Mouse (Mus musculus) myocyte (in vitro differentiated cells): Measurements from ENCODE around the gene Adprh. TPM values are rescaled to one million over a fixed set of nuclear protein-coding genes. Genes with fewer than 3 reads are reported as not detected.

Experiments used
- H3K27me3 ChIP-seq: one replicate; pipeline ENCODE4 v1.6.1; 2011; ENCODE audit not compliant: control insufficient read depth, insufficient read depth, insufficient read length
- H3K36me3 ChIP-seq: one replicate; pipeline ENCODE4 v1.6.1; 2011; ENCODE audit not compliant: control insufficient read depth, insufficient read depth
- H3K4me2 ChIP-seq: one replicate; pipeline ENCODE4 v1.6.1; 2011; ENCODE audit warnings: low read depth, control low read depth
- H3K4me3 ChIP-seq: one replicate; pipeline ENCODE4 v1.5.1; 2011; ENCODE audit warnings: mild to moderate bottlenecking, control low read depth, moderate library complexity
- H3K79me2 ChIP-seq: one replicate; pipeline ENCODE4 v1.6.1; 2011; ENCODE audit not compliant: control insufficient read depth, insufficient read depth
- H3ac ChIP-seq: one replicate; pipeline ENCODE4 v1.6.1; 2011; ENCODE audit not compliant: control insufficient read depth, insufficient read length
- CEBPB ChIP-seq: IDR thresholded peaks from 2 replicates; pipeline ENCODE4 v1.6.1; 2011; ENCODE audit warnings: mild to moderate bottlenecking, moderate library complexity; ENCODE audit not compliant: poor library complexity, insufficient read depth, severe bottlenecking
- E2F4 ChIP-seq: IDR thresholded peaks from one replicate; pipeline ENCODE4 v1.6.1; 2011; ENCODE audit warnings: mild to moderate bottlenecking, control low read depth, moderate library complexity; ENCODE audit not compliant: insufficient read depth
- MAX ChIP-seq: IDR thresholded peaks from one replicate; pipeline ENCODE4 v1.6.1; 2011; ENCODE audit warnings: low read depth, mild to moderate bottlenecking, control low read depth
- MYOD1 ChIP-seq, 3 experiments: IDR thresholded peaks; one replicate each; pipeline ENCODE4 v1.6.1; 2011; ENCODE audit warnings: control low read depth in 2 of 3, low read depth in 2 of 3, mild to moderate bottlenecking in 2 of 3, moderate library complexity in 1 of 3; ENCODE audit not compliant: insufficient read length in 2 of 3, control insufficient read depth in 1 of 3
- MYOG ChIP-seq, 3 experiments: IDR thresholded peaks; one replicate each; pipeline ENCODE4 v1.6.1; 2011; ENCODE audit warnings: control low read depth in 2 of 3, low read depth in 2 of 3, mild to moderate bottlenecking in 2 of 3; ENCODE audit not compliant: insufficient read length in 2 of 3, control insufficient read depth in 1 of 3, insufficient read depth in 1 of 3
- POLR2A ChIP-seq: IDR thresholded peaks from one replicate; pipeline ENCODE4 v1.6.1; 2011; ENCODE audit warnings: low read depth, mild to moderate bottlenecking, control low read depth, moderate library complexity; ENCODE audit not compliant: insufficient read length
- POLR2AphosphoS2 ChIP-seq: IDR thresholded peaks from one replicate; pipeline ENCODE4 v1.6.1; 2011; ENCODE audit warnings: low read depth, control low read depth; ENCODE audit not compliant: insufficient read length
- REST ChIP-seq: IDR thresholded peaks from one replicate; pipeline ENCODE4 v1.6.1; 2011; ENCODE audit warnings: mild to moderate bottlenecking, control low read depth, moderate library complexity; ENCODE audit not compliant: insufficient read depth, insufficient read length
- SRF ChIP-seq: IDR thresholded peaks from one replicate; pipeline ENCODE4 v1.6.1; 2011; ENCODE audit warnings: low read depth; ENCODE audit not compliant: control insufficient read depth, insufficient read length
- TCF12 ChIP-seq: IDR thresholded peaks from one replicate; pipeline ENCODE4 v1.6.1; 2011; ENCODE audit warnings: mild to moderate bottlenecking, control low read depth; ENCODE audit not compliant: poor library complexity, insufficient read depth, severe bottlenecking
- TCF3 ChIP-seq: IDR thresholded peaks from one replicate; pipeline ENCODE4 v1.6.1; 2011; ENCODE audit warnings: low read depth, control low read depth; ENCODE audit not compliant: insufficient read length
- USF1 ChIP-seq: IDR thresholded peaks from one replicate; pipeline ENCODE4 v1.6.1; 2011; ENCODE audit warnings: low read depth, mild to moderate bottlenecking, control low read depth, moderate library complexity
- polyA plus RNA-seq: library from polyadenylated mRNA; unstranded; fragments of >200 nt; fragmentation: generic; extraction: Trizol; gene quantifications from one replicate; pipeline ENCODE4 v1.2.1, GENCODE M21; 2012; ENCODE audit warnings: missing spikeins

Adprh gene
- 124 TPM for polyA plus RNA-seq

GRCm38 (mm10) chr16:38452442-38453202 lies at the start of gene Adprh:
Adprh (minus strand) TSS chr16:38452703.
- Histone ChIP-seq H3K4me2 (peak within 1 kb of the TSS; percentile 87), H3K4me3 (peak within 1 kb of the TSS; percentile 82), H3K27me3 (no peaks in the 10 kb centered on the region), H3ac (peak within 1 kb of the TSS; percentile 59), H3K79me2 (peaks cover 19% of the 10 kb centered on the region), H3K36me3 (peaks cover 28% of the 10 kb centered on the region)
- TF ChIP-seq POLR2AphosphoS2 (peak; percentile 96), REST (peak; percentile 44), POLR2A (peak; percentile 97), SRF (peak; percentile 48), MYOG (IDR thresholded peaks at IDR 0.05; ENCODE audit: control insufficient read depth in 1 of 3, insufficient read depth in 1 of 3, insufficient read length in 2 of 3, low read depth in 2 of 3) (peak in 1 of 3 experiments; percentile 38), TCF12 (no peak), MAX (no peak), E2F4 (peak; percentile 2)

DNA sequence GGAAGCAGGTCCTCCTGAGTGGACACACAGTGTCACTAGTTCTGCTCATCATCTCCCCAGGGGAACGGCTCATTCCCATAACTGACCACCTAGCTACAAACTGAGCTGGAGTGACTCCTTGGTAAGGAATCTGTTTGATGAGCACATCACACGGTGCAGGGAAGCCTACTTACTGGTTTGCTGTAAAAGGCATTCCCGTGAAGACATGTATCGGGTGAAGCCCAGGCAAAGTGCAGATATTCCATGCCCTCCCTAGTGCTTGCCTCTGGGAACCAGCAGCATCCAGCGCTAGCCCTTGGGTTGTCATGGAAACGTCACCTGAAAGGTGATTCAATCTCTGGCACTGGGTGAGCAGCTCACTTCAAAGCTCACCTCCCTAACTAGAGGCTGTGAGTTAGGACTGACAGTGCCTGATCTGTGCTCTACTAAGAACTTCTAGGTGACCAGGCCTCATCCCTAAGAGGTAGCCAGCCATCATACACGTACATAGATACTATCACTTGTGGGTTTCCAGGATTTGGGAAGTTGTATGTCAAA lies 44.2 kb upstream of the Adprh start:
- Histone ChIP-seq H3K27me3 (no peaks in the 10 kb centered on the region), H3K4me3 (no peak overlapping the region), H3K36me3 (peaks cover 46% of the 10 kb centered on the region), H3K79me2 (no peaks in the 10 kb centered on the region), H3ac (no peak overlapping the region), H3K4me2 (no peak overlapping the region)
- TF ChIP-seq POLR2AphosphoS2, result peak; percentile 82
- no peak for TF ChIP-seq MYOG (IDR thresholded peaks at IDR 0.05; ENCODE audit: control insufficient read depth in 1 of 3, insufficient read depth in 1 of 3, insufficient read length in 2 of 3, low read depth in 2 of 3)

DNA sequence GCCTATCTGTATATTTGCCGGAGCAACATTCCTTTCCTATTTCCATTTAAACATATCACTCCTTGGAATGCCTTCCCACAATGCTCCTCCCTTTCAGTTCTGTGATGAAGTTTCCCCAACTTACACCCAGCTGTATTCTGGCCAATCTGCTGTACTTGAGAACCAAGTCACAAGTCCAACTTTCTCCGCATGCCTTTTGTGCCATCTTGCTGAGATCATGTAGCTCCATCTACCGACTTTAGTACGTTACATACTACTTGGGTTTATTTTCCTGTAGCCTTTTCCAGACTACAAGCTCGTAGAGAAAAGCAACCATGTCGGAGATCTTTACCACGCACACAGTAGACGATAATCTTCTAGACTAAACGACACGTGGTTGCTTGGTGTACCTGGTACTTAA lies 41.4 kb upstream of the Adprh start:
- no peak overlapping the region for H3K4me2 ChIP-seq
- no peaks in the 10 kb centered on the region for H3K79me2 ChIP-seq
- H3K36me3 ChIP-seq, result peaks cover 41% of the 10 kb centered on the region
- no peaks in the 10 kb centered on the region for H3K27me3 ChIP-seq
- TF ChIP-seq CEBPB, result no peak
- TF ChIP-seq POLR2AphosphoS2, result peak; percentile 32
- H3K4me3 ChIP-seq, result no peak overlapping the region
- H3ac ChIP-seq, result no peak overlapping the region

GRCm38 (mm10) chr16:38492551-38492950 lies 40.0 kb upstream of the Adprh start:
- Histone ChIP-seq H3ac (no peak overlapping the region), H3K4me3 (no peak overlapping the region), H3K4me2 (no peak overlapping the region), H3K27me3 (no peaks in the 10 kb centered on the region), H3K36me3 (peaks cover 35% of the 10 kb centered on the region), H3K79me2 (no peaks in the 10 kb centered on the region)
- TF ChIP-seq MAX, result no peak
- TF ChIP-seq SRF, result no peak
- TF ChIP-seq POLR2AphosphoS2, result no peak
- TF ChIP-seq E2F4, result no peak
- TF ChIP-seq POLR2A, result no peak
- no peak for TF ChIP-seq MYOG (IDR thresholded peaks at IDR 0.05; ENCODE audit: control insufficient read depth in 1 of 3, insufficient read depth in 1 of 3, insufficient read length in 2 of 3, low read depth in 2 of 3)
- TF ChIP-seq TCF12, result no peak
- no peak for TF ChIP-seq USF1
- TF ChIP-seq CEBPB, result no peak
- no peak for TF ChIP-seq TCF3
- TF ChIP-seq REST, result no peak
- TF ChIP-seq MYOD1 (IDR thresholded peaks at IDR 0.05; ENCODE audit: control insufficient read depth in 1 of 3, insufficient read length in 2 of 3, low read depth in 2 of 3), result no peak

DNA sequence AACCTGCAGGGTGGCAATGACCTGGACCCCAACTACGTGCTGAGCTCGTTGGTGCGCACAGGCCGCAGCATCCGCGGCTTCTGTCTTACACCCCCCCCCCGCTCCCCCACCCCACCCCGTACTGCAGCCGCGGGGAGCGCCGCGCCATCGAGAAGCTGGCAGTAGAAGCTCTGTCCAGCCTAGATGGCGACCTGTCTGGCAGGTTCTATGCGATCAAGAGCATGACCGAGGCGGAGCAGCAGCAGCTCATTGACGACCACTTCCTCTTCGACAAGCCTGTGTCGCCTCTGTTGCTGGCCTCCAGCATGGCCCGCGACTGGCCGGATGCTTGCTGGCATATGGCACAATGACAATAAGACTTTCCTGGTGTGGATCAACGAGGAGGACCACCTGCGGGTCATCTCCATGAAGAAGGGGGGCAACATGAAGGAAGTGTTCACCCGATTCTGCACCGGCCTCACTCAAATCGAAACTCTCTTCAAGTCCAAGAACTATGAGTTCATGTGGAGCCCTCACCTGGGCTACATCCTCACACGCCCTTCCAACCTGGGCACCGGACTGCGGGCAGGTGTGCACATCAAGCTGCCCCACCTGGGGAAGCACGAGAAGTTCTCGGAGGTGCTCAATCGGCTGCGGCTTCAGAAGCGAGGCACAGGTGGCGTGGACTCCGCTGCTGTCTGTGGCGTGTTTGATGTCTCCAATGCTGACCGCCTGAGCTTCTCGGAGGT lies 31.2 kb upstream of the Adprh start:
- Histone ChIP-seq H3ac (no peak overlapping the region), H3K79me2 (no peaks in the 10 kb centered on the region), H3K4me2 (no peak overlapping the region), H3K36me3 (peaks cover 30% of the 10 kb centered on the region), H3K27me3 (no peaks in the 10 kb centered on the region), H3K4me3 (no peak overlapping the region)
- TF ChIP-seq MYOG (IDR thresholded peaks at IDR 0.05; ENCODE audit: control insufficient read depth in 1 of 3, insufficient read depth in 1 of 3, insufficient read length in 2 of 3, low read depth in 2 of 3), result no peak
- no peak for TF ChIP-seq MYOD1 (IDR thresholded peaks at IDR 0.05; ENCODE audit: control insufficient read depth in 1 of 3, insufficient read length in 2 of 3, low read depth in 2 of 3)
- no peak for TF ChIP-seq E2F4
- no peak for TF ChIP-seq REST
- TF ChIP-seq CEBPB, result no peak
- no peak for TF ChIP-seq MAX
- TF ChIP-seq TCF12, result no peak
- no peak for TF ChIP-seq POLR2A
- no peak for TF ChIP-seq USF1
